Mouse (Mus musculus) limb, embryonic 10.5 days (tissue): ENCODE data around the gene Dnajb14. TPM values are rescaled to one million over a fixed set of nuclear protein-coding genes. Genes with fewer than 3 reads are reported as not detected.
"Not testable (repeated sequence)": the region's sequence is repeated elsewhere in the genome, so short reads cannot be mapped to it uniquely, and the experiment has no call there.

Experiments
- DNase-seq: peaks from one replicate; pipeline ENCODE4 v3.0.0-alpha.2; 2017; ENCODE audit warnings: low spot score
- H3K27ac ChIP-seq: fragments of 300-500 bp; sonication (generic); 2 replicates; pipeline ENCODE4 v1.5.1; 2016; ENCODE audit warnings: mild to moderate bottlenecking
- H3K27me3 ChIP-seq: fragments of 300-500 bp; sonication (generic); 2 replicates; pipeline ENCODE4 v1.6.1; 2016; ENCODE audit warnings: low read depth, mild to moderate bottlenecking; ENCODE audit not compliant: poor library complexity, severe bottlenecking
- H3K36me3 ChIP-seq: fragments of 300-500 bp; sonication (generic); 2 replicates; pipeline ENCODE4 v1.6.1; 2016; ENCODE audit warnings: mild to moderate bottlenecking, moderate library complexity
- H3K4me1 ChIP-seq: fragments of 300-500 bp; sonication (generic); 2 replicates; pipeline ENCODE4 v1.6.1; 2016
- H3K4me3 ChIP-seq: fragments of 300-500 bp; sonication (generic); 2 replicates; pipeline ENCODE4 v1.5.1; 2016; ENCODE audit warnings: mild to moderate bottlenecking, moderate library complexity
- H3K9me3 ChIP-seq: fragments of 300-500 bp; sonication (generic); replicated peaks from 2 replicates; pipeline ENCODE4 v1.6.1; 2016; ENCODE audit warnings: mild to moderate bottlenecking
- WGBS: fragments of 180-500 bp; shearing (Covaris S2); methylation state at CpG from one replicate; pipeline ENCODE4 v1.1.7; 2016; 5-methylcytosine and 5-hydroxymethylcytosine counted together
- polyA plus RNA-seq: library from polyadenylated mRNA; unstranded; fragments of >200 nt; fragmentation: Nextera tagmentation; extraction: Ambion mirVana; gene quantifications from 2 replicates; pipeline ENCODE4 v1.2.1, GENCODE M21; 2016

Dnajb14 gene
- polyA plus RNA-seq, 1 experiment from 2014 or later: 6.8 TPM

GRCm38 (mm10) chr3:137848354-137848753 lies 19.1 kb upstream of the Dnajb14 start:
- H3K36me3 ChIP-seq: no peaks in the 10 kb centered on the region
- no peak overlapping the region for H3K4me3 ChIP-seq
- no peaks in the 10 kb centered on the region for H3K4me1 ChIP-seq
- H3K9me3 ChIP-seq: no peaks in the 10 kb centered on the region
- peak; percentile 9 for DNase-seq
- H3K27ac ChIP-seq: no peak overlapping the region
- H3K27me3 ChIP-seq: no peaks in the 10 kb centered on the region
- WGBS: 92% methylated on average over 9 of the region's 9 CpGs

- no peaks in the 10 kb centered on the region for H3K36me3 ChIP-seq
- H3K27me3 ChIP-seq: no peaks in the 10 kb centered on the region
- WGBS: 91% methylated on average over 5 of the region's 5 CpGs
Measured at GRCm38 (mm10) chr3:137849697-137850096, 17.8 kb upstream of the Dnajb14 start.

GRCm38 (mm10) chr3:137851196-137851595 lies 16.3 kb upstream of the Dnajb14 start:
- H3K27ac ChIP-seq: no peak overlapping the region
- no peak overlapping the region for H3K4me3 ChIP-seq
- H3K9me3 ChIP-seq: no peaks in the 10 kb centered on the region
- no peaks in the 10 kb centered on the region for H3K27me3 ChIP-seq
- H3K4me1 ChIP-seq: no peaks in the 10 kb centered on the region
- 89% methylated on average over 2 of the region's 2 CpGs for WGBS
- no peaks in the 10 kb centered on the region for H3K36me3 ChIP-seq
- DNase-seq: no peak

More at GRCm38 (mm10) chr3:137849697-137850096, 17.8 kb upstream of the Dnajb14 start:
- Histone ChIP-seq H3K27ac (no peak overlapping the region), H3K9me3 (no peaks in the 10 kb centered on the region), H3K4me3 (no peak overlapping the region), H3K4me1 (no peaks in the 10 kb centered on the region)
- peak; percentile 3 for DNase-seq

GRCm38 (mm10) chr3:137853011-137853410 lies 14.5 kb upstream of the Dnajb14 start:
- WGBS: 94% methylated on average over 1 of the region's 1 CpGs
- H3K27ac ChIP-seq, H3K4me1 ChIP-seq, DNase-seq, H3K36me3 ChIP-seq, H3K4me3 ChIP-seq, H3K9me3 ChIP-seq, H3K27me3 ChIP-seq: not testable (repeated sequence)

GRCm38 (mm10) chr3:137855328-137855727 lies 12.1 kb upstream of the Dnajb14 start:
- no peaks in the 10 kb centered on the region for H3K4me1 ChIP-seq
- H3K27me3 ChIP-seq: no peaks in the 10 kb centered on the region
- peak; percentile 10 for DNase-seq
- H3K9me3 ChIP-seq: no peaks in the 10 kb centered on the region
- 75% methylated on average over 3 of the region's 3 CpGs for WGBS
- no peaks in the 10 kb centered on the region for H3K36me3 ChIP-seq
- H3K27ac ChIP-seq: no peak overlapping the region
- no peak overlapping the region for H3K4me3 ChIP-seq

GRCm38 (mm10) chr3:137856061-137856460 lies 11.4 kb upstream of the Dnajb14 start:
- no peak overlapping the region for H3K4me3 ChIP-seq
- H3K9me3 ChIP-seq: no peaks in the 10 kb centered on the region
- no peak for DNase-seq
- no peaks in the 10 kb centered on the region for H3K36me3 ChIP-seq
- no peaks in the 10 kb centered on the region for H3K27me3 ChIP-seq
- no peak overlapping the region for H3K27ac ChIP-seq
- no peaks in the 10 kb centered on the region for H3K4me1 ChIP-seq
- 85% methylated on average over 7 of the region's 7 CpGs for WGBS

- peak; percentile 24 for DNase-seq
- H3K27ac ChIP-seq: no peak overlapping the region
- WGBS: 78% methylated on average over 8 of the region's 8 CpGs
Measured at GRCm38 (mm10) chr3:137860394-137861170, 6.9 kb upstream of the Dnajb14 start.

GRCm38 (mm10) chr3:137861436-137861835 lies 6.0 kb upstream of the Dnajb14 start:
- DNase-seq: peak; percentile 9
- no peak overlapping the region for H3K27ac ChIP-seq
- H3K4me1 ChIP-seq: peaks cover 13% of the 10 kb centered on the region; the same call in 1 of the 2 replicates
- H3K27me3 ChIP-seq: no peaks in the 10 kb centered on the region
- H3K9me3 ChIP-seq: no peaks in the 10 kb centered on the region
- H3K4me3 ChIP-seq: no peak overlapping the region
- 90% methylated on average over 4 of the region's 4 CpGs for WGBS
- peaks cover 9% of the 10 kb centered on the region for H3K36me3 ChIP-seq

More at GRCm38 (mm10) chr3:137860394-137861170, 6.9 kb upstream of the Dnajb14 start:
- no peaks in the 10 kb centered on the region for H3K27me3 ChIP-seq
- H3K9me3 ChIP-seq: no peaks in the 10 kb centered on the region
- H3K4me1 ChIP-seq: peaks cover 9% of the 10 kb centered on the region; the same call in 1 of the 2 replicates
- no peak overlapping the region for H3K4me3 ChIP-seq
- peaks cover 2% of the 10 kb centered on the region; the same call in 1 of the 2 replicates for H3K36me3 ChIP-seq

GRCm38 (mm10) chr3:137862600-137862999 lies 4.9 kb upstream of the Dnajb14 start:
- Histone ChIP-seq H3K4me3 (no peak overlapping the region), H3K27me3 (no peaks in the 10 kb centered on the region), H3K27ac (no peak overlapping the region), H3K4me1 (peaks cover 21% of the 10 kb centered on the region), H3K36me3 (peaks cover 16% of the 10 kb centered on the region), H3K9me3 (no peaks in the 10 kb centered on the region)
- WGBS: 91% methylated on average over 3 of the region's 3 CpGs
- DNase-seq: peak; percentile 26

GRCm38 (mm10) chr3:137863330-137864123 lies 3.9 kb upstream of the Dnajb14 start:
- peak overlapping the region; percentile 87 for H3K4me3 ChIP-seq
- 39% methylated on average over 22 of the region's 22 CpGs for WGBS
- peaks cover 28% of the 10 kb centered on the region for H3K4me1 ChIP-seq
- peaks cover 16% of the 10 kb centered on the region for H3K36me3 ChIP-seq
- H3K27ac ChIP-seq: peak overlapping the region; percentile 99
- no peaks in the 10 kb centered on the region for H3K27me3 ChIP-seq
- peak; percentile 23 for DNase-seq
- no peaks in the 10 kb centered on the region for H3K9me3 ChIP-seq

GRCm38 (mm10) chr3:137864124-137864987 lies 3.1 kb upstream of the Dnajb14 start, which contains the start of gene H2afz:
Gene H2afz, plus strand, starts transcription at chr3:137864487.
- peaks cover 16% of the 10 kb centered on the region for H3K36me3 ChIP-seq
- DNase-seq: peak; percentile 97
- H3K4me3 ChIP-seq: peak within 1 kb of the TSS; percentile 87
- H3K27ac ChIP-seq: peak within 1 kb of the TSS; percentile 99
- H3K4me1 ChIP-seq: peaks cover 28% of the 10 kb centered on the region
- WGBS: 0% methylated on average over 94 of the region's 115 CpGs
- no peaks in the 10 kb centered on the region for H3K9me3 ChIP-seq
- no peaks in the 10 kb centered on the region for H3K27me3 ChIP-seq
